Mouse (Mus musculus): ENCODE results near the gene Shb. TPM values are rescaled to one million over a fixed set of nuclear protein-coding genes. Genes with fewer than 3 reads are reported as not detected.

The Shb gene
- polyA plus RNA-seq, 1 experiment = 29.4 TPM

DNA sequence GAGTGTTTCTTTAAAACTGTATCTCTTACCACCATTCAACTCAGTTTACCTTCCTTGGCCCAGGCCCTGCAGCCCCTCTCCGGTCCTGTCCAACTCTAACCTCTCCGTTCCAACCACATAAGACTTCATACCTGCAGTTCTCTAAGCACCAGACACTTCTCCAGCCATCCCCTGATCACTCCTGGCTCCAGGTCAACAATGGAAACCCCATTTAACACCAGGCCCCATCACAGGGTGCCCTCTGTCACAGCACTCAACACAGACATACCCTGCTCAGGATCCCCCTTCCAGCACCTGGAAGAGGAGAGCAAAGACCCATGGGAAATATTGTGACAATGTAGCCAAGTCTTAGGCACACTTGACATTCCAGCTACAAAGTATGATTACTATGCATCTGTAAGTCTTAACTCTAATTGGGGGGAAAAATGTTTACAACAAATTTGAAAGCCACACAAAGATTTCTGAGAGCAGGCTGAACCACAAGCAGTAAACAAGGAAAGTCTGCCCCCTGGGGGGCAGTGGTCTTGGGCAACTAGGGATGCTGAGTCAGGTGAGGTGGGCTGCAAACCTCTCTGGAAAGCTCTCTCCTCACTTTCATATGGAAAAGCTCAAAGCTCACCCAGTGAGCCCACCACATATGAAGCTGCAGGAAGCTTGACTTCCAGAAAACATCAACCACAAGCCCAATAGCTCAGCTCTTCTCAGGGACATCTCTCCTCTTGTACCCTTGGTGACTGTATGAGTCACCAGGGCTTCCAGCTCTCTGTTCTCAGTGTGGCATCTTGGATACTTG, 4.5 kb downstream of the Shb start:
- no peak for DNase-seq (ENCODE audit: low spot score)

DNA sequence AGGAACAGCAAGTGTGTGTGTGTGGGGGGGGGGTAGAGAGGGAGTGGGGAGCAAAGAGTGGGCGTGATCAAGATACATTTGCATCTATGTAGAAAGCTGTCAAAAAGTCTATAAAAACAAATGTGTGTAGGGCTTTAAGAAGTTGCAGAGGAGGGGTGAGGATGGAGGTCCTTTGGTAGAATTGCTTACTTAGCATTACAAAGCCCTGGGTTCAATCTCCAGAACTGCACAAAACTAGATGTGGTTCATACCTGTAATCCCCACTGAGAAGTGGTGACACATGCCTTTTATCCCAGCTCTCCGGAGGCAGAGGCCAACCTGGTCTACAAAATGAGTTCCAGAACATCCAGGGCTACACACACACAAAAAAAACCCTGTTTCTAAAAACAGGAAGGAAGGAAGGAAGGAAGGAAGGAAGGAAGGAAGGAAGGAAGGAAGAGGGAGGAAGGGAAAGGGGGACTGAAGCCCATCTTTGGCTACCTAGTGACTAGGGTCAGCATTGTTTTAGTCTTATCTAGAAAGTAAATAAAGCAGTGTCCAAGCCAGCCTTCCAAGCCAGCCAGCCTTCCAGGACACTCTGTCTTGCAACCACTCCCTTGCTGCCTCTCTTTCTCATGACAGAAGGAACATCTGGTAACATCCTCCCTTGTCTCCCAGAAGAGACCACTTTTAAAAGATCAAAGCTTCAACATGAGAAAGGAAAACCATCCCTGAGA, 5.3 kb downstream of the Shb start:
- no peak for DNase-seq (ENCODE audit: low spot score)

DNA sequence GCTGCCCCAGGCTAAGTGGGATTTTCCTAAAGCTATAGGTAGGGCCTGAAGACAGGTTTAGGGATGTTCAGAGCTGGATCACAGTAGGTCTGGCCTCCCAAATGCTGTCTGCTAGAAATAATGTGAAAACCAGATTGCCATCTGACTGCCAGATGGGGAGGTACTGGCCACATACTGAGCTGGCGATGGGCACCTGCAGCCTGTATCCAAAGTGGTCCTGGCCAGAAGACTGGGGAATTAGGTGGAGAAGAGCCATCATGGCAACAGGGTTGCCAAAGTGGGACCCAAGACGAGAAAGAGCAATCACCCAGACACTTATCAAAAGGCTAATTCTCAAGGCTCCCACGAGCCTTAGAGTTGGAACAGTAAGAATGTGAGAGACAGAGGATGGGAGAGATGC, 6.1 kb downstream of the Shb start:
- no peak for DNase-seq (ENCODE audit: low spot score)

DNA sequence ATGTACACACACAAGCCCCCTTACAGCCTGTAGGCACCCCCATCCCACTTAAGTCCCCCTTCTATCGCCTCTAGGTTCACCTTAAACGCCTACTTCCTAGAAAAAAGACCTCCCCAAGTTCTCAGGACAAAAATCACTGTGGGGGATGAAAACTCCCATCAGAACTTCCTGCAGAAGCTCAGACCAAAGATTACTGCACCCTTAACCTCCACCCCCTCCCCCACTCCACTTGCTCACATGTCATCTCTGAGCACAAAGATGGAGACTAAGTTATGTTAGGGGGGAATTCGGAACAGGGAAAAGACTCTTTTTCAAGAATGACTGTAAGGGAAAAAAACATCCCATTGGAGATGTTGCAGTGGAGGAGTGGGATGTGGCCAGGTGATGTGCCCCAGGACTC, 6.7 kb downstream of the Shb start:
- DNase-seq (ENCODE audit: low spot score) = no peak

DNA sequence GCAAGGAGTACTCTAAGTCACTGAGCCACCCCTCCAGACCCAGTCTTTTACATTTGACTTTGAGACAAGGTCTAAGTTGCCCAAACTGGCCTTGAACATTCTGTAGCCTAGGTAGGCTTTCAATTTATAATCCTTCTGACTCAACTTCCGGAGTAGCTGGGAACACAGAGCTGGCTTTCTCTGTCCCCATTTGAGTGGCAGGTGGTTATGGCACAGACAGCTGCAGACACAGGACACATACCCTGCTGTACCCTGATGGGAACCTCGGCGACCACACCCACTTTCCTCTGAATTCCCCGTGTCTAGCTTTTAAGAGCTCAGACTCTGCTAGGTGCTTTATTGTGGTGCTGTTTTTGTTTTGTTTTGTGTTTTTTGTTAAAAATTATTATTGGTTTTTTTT, 7.7 kb downstream of the Shb start:
- no peak for DNase-seq (ENCODE audit: low spot score)

DNA sequence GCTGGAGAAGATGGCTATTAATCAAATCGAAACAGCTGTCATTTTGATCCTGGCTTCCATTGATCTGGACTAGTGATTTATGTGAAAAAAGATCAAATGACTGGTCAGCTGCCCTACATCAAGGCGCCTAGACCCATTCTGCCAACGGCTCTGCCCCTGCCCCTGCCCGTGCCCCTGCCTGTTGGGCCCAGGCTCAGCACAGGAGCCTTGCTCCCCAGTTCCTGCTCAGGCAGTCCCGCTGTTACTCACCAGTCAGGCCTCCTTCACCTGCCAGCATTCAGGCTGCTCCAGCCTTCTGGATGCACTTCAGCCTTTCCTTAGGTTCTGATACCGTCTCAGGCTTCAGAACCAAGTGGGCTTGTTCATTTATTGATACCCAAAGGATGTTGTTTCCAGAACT, 8.9 kb downstream of the Shb start:
- no peak for DNase-seq (ENCODE audit: low spot score)

DNA sequence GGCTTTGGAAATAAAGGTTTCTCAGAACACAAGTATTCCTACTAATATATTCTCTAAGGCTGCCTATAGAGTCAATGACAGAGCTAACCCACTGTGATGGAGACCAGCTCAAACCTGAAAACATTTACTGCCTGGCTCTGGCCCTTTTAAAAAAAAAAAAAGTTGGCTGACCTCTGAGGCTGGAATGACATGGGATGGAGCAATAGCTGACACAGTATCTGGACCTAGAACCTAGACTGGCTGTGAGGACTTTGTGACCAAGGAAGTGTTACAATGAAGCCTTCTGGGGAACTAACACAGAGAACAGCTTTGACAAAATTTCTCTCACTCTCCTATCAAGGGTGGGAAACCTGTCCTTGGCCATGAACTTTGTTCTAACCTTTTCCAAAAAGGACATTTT, 9.3 kb downstream of the Shb start:
- DNase-seq (ENCODE audit: low spot score) = no peak

DNA sequence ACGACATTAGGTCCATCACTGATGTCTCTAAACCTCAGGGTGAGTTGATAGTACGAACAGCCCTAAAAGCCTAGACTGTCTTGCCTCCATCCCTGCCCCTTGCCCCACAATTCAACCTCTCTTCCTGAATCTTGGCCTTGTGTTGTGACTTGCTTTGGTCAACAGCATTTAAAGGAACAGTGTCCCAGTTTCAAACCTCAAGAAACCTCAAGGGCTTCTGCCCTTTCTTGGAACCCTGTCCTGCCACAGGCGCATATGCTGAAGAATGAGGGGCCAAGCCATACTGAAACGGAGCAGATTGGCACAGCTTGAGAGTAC, 9.7 kb downstream of the Shb start:
- no peak for DNase-seq (ENCODE audit: low spot score)

DNA sequence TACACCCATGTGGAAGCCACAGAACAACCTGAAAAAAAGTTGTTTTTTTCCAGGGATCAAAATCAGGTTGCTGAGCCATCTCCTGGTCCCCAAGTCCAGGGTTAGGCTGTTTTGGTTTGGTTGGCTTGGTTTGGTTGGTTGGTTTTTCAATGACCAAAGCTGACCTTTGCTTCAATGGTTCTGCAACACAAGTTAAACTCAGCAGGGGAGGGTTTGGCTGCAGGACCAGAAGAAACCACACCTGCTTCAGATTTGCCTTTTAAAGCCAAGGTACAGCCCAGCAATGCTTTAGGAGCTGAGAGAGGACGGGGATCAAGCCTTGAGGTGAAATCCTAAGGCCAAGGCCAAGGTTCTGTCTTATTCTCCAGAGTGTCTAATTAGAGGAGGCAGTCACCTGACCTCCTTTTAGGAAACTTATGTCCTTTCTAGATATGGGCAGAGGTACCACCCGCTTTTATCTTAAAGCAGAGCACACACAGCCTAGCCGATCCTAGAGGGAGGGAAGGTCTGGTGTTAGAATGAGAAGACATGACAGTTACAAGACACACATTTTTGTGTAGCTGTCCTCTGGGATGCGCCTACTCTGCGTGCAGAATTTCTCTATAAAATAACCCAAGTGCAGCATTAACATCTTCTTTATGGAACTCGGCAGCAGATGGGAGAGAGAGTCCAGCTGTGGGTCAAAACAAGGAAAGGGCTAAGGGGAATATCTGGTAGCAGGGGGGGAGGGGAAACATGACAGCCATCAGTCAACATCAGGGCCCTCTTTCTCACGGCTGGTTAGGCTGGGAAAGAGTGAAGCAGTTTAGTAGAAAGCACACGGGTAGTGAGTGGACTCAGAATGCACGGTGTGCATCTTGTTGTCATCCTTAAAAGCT, 10.3 kb downstream of the Shb start:
- no peak for DNase-seq (ENCODE audit: low spot score)

DNA sequence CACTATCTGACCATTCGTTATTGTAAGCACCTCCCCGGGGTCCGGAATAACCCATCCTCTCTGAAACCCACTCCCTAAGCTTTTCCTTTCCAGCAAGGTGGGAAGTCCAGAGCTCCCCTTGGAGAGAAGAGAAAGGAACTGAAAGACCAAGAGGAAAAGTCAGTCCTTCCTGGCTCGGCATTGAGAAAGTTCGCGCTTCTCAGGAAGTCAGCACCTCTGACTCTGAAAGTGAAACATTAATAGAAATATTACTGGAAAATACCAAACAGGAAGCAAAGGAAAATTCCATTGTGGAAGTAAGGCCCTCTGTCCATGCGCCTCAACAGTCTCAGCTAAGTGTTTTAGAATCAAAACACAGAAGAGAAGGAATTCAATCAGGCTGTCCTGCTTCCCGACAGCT, 11.9 kb downstream of the Shb start:
- DNase-seq (ENCODE audit: low spot score) = no peak

DNA sequence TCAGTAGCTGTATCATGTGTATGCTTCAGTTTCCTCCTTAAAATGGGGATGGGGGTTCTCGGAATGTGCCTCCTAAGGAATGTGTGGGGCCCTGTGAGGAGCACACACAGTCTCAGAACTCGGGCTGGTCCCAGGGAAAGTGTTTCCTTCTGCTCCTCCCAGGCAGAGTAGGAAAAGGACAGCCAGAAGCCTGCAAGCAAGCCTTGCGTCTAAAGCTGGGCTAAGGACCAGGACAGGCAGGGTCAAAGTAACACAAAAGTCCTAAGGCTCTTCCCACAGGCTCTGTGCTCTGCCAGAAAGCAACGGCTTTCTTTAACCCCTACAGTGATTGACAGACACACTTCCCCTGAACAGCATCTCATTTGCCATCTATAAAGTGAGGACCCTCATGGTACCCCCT, 14.9 kb downstream of the Shb start:
- no peak for DNase-seq (ENCODE audit: low spot score)

DNA sequence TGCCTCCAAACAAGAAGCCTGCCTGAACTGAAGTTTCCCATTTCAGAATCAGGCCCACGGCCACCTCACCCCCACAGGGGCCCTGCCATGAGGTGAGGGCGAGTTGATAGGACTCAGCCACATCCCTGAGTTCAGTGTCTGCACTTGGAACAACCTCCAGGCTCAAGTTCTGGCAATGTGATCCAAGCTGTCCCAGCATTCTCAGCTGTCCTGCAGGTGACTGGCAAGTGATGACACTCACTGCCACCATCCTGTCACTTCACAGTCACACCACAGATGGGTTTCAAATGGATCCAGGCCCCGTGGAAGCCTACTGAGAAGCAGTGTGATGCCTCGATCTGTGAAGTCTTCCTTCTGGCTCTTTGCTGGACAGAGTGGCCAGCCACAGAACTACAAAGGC, 16.4 kb downstream of the Shb start:
- DNase-seq (ENCODE audit: low spot score) = no peak

DNA sequence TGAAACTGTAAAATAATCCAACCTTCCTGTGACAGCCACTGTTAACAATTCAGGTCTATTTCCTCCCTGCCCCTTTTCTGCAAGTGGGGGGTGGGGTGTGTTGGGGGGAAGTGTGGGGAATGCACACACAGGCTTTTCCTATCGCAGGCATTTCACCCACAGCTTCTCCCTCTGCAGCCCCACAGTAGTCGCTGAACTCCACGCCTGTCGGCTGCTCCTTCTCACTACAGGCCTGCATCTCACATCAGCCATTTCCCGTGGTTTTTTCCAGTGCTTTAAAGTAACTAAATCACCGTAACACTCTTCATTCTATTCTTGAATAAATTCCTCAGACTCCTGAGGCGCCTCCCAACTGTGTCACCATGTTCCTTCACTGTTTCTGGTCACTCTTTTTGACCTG, 17.9 kb downstream of the Shb start:
- no peak for DNase-seq (ENCODE audit: low spot score)

DNA sequence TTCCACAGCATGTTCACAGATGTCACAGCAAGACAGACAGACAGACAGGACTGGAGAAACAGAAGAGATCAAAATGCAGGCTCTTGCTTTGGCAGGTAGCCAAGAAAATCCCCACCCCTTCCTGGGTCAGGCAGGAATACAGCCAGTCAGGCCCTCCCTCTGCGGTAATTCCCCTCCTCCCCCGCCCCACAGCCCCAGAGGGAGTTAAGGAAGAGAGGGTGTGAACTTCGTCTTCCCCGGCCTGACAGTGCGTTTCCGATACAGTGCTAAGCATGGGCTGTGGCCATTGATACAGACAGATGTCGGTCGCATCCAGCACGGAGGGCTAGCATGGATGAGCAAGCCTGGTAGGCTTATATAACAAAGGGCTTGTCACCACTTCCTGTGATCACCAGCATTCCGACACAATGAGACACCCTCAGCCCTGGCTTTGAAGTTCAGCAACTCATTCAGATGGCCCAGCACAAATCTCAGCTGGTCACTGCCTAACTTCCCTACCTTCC, 18.4 kb downstream of the Shb start:
- no peak for DNase-seq (ENCODE audit: low spot score)

DNA sequence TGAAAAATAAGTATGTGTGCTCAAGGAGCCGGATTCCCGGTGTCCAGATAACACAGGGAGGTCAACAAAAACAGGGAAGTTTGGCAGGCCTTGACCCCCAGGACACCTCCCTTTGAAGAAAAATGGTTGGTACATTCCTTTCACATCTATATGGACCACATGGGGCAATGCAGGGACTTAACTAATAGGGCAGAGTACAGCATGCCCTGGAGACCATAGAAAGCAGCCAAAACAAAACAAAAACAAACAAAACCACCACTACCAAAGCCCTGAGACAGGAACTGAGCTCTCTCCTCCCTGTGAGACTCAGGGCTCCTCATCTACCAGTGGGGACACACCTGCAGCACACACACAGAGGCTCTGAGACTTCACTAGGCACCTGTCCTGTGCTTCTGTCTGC, 18.9 kb downstream of the Shb start:
- DNase-seq (ENCODE audit: low spot score) = no peak

DNA sequence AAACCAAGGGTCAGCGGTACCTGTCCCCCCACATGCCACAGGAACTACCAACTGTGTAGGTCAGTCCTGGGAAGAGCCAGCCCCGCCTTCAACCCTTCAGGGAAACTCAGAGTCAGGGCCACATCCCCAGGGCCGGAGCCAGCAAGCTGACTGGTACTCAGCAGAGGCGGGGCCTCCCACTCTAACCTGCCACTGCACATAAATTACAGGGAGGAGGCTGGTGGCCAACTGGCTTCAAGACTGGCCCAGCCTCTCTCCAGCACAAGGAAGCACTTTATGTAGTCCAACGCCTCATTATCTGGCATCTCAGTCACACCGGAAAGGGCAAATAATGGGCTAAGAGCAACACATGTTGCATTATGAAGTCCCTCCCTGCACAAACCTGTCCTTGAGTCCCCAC, 22.1 kb downstream of the Shb start:
- DNase-seq (ENCODE audit: low spot score) = peak; percentile 69

DNA sequence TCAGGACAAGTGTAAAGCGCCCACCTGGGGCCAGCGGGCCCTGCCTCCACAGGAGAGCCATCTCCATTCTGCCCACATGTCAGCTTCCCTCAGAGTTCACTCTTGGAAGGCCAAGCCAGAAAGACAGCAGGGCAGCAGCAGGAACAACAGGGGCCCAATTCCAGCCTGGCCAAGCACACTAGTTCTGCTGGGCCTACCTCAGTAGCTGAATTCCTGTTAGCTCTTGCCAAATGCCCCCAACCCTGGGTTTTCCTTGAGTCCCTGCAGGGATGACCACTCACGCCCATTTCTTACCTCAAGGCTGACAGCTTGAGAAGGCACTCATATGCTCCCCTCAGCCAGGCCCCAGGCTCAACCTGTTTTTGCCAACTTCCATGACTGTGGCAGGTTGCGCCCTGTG, 22.9 kb downstream of the Shb start:
- no peak for DNase-seq (ENCODE audit: low spot score)

DNA sequence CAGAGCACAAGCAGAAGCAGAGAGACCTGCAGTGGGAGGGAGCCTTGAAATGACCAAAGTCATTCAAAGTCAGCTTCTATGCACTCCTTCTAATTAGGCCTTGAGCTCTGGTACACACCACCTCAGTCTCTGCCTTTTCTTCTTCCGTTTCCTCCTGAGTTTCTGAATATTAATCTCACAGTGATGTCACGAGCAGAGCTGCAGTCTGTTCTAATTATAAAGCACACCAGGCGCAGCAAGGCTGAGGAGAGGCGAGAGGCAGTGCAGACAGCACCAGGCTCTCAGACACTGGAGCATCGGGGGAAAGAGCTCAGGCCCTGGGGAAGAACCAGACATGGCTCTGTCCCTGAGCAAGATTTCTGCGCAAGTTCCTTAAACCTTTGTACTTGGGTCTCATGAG, 23.8 kb downstream of the Shb start:
- no peak for DNase-seq (ENCODE audit: low spot score)

DNA sequence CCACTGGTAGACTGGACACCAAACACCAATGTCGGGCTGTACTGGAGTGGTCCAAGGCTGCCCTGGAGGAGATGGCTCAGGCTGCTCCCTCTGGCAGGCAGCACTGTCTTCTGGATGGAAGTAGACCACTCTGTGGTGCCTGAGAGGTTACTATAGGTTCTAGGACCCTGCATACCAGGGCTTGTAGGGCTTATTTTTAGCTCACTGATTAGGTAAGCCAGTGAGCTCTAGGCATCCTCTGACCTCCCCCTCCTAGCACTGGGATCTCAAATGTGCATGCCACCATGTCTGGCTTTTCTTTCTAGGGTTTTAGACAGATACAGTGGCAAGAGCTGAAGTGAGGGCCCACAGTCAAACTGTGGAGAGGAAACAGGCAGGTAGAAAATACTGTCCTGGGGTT, 24.8 kb downstream of the Shb start:
- no peak for DNase-seq (ENCODE audit: low spot score)

DNA sequence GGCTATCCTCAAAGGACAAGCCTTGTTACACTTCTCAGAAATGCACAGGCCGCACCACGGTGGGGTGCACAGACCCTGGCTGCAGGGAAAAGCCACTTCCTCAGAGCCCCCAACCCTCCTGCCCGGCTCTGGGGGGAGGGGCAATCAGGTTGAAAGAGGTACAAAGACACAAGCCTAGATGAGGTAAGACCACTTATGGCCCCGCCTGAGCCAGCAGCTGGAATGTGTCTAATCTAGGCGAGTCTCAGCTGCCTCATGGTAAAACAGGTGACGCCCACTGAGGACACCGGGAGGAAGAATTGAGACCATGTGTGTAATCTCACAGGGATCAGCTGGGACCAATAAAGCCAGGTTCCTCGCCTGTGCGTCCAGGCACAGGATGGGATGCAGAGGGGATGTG, 25.2 kb downstream of the Shb start:
- DNase-seq (ENCODE audit: low spot score) = no peak

DNA sequence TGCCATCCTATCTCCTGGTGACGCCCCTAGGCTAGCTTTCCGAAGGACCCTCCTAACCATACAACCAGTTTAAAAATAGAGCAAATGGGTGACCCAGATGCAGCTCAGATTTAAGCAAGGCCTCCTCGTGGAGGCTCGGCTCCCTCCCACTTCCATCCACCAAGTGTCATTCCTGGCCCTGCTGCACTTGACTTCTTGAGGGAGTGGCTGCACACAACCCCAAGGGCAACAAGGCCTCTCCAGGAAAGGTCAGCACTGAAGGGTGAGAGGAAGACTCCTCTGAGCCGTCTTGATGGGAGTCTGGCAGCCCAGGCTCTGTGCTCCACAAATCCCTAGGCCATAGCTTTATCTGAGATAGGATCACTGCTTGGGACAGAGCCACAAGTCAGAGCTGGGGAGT, 25.7 kb downstream of the Shb start:
- DNase-seq (ENCODE audit: low spot score) = no peak

DNA sequence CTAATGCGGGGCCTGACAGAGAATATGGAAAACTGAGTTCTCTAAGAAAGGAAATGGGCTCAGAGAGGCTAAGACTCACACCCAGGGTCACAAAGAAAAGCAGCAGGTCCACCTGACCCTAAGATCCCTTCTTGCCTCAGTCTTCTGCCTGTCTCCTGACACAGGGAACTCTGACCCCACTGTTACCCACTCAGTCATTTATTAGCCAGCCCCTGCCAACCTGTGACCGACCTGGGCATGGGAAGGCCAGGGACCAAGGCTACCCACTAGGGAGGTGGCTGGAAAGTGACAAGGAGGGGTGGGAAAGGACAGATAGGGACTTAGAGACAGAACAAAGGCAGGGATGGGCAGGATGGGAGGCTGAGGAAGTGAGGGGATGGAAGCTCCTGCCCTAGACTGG, 26.6 kb downstream of the Shb start:
- DNase-seq (ENCODE audit: low spot score) = no peak

DNA sequence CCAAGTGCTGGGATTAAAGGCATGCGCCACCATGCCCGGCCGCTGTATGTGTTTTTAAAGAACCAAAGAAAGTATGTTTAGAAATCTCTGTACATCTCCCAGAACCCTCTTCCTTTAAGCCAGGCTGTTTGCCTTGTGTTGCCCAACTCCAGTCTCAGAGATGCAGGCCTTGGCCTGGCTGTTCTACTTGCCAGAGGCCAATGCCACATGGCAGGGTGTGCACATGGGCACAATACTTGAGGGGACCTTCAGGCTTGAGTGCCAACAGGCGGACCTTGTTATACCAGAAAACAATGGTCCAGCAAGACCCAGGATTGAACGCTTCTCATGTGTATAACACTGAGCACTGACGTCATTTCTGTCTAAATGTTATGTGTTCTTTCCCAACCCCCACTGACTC, 27.1 kb downstream of the Shb start:
- no peak for DNase-seq (ENCODE audit: low spot score)

Measured in urinary bladder, adult 2 months (tissue).